Mouse (Mus musculus) cortical plate, adult 2 months (tissue): Measurements from ENCODE around the gene Tpm4. TPM values are rescaled to one million over a fixed set of nuclear protein-coding genes. Genes with fewer than 3 reads are reported as not detected.

Experiments
- H3K27ac ChIP-seq: fragments of 200-500 bp; 2 replicates; pipeline ENCODE4 v1.5.1; 2012; ENCODE audit warnings: low read length, control low read depth, inconsistent platforms; ENCODE audit not compliant: insufficient read depth
- H3K4me1 ChIP-seq: fragments of 200-500 bp; 2 replicates; pipeline ENCODE4 v1.6.1; 2011; ENCODE audit warnings: low read length; ENCODE audit not compliant: control insufficient read depth, insufficient read depth
- H3K4me3 ChIP-seq: fragments of 200-500 bp; 2 replicates; pipeline ENCODE4 v1.5.1; 2011; ENCODE audit warnings: mild to moderate bottlenecking, low read length, control low read depth; ENCODE audit not compliant: insufficient read depth
- CTCF ChIP-seq: fragments of 200-500 bp; IDR thresholded peaks from 2 replicates; pipeline ENCODE4 v1.5.1; 2011; ENCODE audit warnings: mild to moderate bottlenecking, control low read depth, low read length; ENCODE audit not compliant: insufficient read depth; ENCODE audit errors: extremely low read depth
- POLR2A ChIP-seq: fragments of 200-500 bp; IDR thresholded peaks from 2 replicates; pipeline ENCODE4 v1.6.1; 2011; ENCODE audit warnings: mild to moderate bottlenecking, low read length, control low read depth; ENCODE audit not compliant: insufficient read depth; ENCODE audit errors: extremely low read depth
- polyA plus RNA-seq: library from polyadenylated mRNA; depleted of rRNA; stranded (reverse); fragments of >200 nt; gene quantifications from 2 replicates; pipeline ENCODE4 v1.2.3, GENCODE M21; 2012

Gene Tpm4
- polyA plus RNA-seq, 1 experiment: 35.1 TPM

DNA sequence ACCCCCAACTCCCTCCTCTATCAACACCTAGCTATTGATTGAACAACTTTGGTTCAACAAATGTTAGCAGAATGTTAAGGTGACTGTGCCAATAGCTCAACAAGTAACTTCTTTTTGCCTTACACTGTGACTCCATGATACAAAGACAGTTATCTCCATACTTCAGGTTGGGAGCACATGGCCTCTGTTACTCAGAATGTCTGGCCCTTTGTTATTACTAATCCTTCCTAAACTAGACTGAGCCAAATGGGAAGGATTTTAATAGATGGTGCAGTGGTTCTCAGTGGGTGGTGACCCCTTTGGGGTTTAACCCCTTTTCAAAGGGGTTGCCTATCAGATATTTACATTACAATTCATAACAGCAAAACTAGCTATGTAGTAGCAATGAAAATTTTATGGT is 18.6 kb downstream of the Tpm4 start:
- H3K4me1 ChIP-seq: no peaks in the 10 kb centered on the region
- TF ChIP-seq CTCF (no peak), POLR2A (no peak)
- H3K27ac ChIP-seq: no peak overlapping the region
- no peak overlapping the region for H3K4me3 ChIP-seq

DNA sequence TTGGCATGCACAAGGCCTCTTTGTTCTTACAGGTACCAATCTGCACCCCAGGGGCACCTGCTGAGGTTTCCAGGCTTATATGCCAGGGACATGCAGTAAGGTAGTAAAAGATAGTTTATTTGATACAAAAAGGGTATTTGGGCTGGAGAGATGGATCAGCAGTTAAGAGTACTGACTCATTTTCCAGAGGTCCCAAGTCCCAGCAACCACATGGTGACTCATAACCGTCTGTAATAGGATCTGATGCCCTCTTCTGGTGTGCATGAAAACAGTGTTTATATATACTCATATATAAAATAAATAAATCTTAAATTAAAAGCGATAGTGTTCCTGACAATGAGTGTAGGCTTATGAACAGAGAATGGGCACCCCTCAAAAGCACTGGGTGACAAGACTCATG is 23.3 kb downstream of the Tpm4 start:
- Histone ChIP-seq H3K4me3 (no peak overlapping the region), H3K4me1 (peaks cover 5% of the 10 kb centered on the region), H3K27ac (no peak overlapping the region)
- TF ChIP-seq POLR2A: no peak
- no peak for TF ChIP-seq CTCF

DNA sequence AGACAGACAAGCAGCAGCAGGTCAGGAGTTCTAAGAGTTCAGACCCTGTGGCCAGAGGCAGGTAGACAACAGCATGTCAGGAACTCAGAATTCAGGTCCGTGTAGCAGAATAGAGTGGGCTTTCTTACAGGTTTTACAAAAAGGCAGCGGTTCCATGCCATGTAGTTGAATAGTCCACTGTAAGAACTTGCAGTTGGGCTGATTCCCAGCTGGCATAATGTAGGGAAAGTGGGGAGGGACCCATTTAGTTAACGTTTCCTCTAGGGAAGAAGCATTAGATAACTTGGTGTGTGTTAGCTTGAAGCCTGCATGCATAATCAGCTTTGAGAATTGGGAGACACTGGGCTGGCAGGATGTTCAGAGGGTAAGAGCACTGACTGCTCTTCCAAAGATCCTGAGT is 24.0 kb downstream of the Tpm4 start:
- Histone ChIP-seq H3K4me1 (peaks cover 5% of the 10 kb centered on the region), H3K27ac (no peak overlapping the region), H3K4me3 (no peak overlapping the region)
- no peak for TF ChIP-seq CTCF
- TF ChIP-seq POLR2A: no peak

DNA sequence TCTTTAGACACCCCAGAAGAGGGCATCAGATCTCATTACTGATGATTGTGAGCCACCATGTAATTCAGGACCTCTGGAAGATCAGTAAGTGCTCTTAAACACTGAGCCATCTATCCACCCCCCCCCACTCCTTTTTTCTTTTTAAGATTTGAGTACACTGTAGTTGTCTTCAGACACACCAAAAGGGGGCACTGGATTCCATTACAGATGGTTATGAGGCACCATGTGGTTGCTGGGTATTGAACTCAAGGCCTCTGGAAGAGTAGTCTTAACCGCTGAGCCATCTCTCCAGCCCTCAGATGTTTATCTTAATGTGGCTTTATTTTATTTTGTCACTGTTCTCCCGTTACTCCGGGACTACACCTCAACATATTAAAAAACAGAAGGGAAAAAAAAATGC is 25.2 kb downstream of the Tpm4 start:
- Histone ChIP-seq H3K27ac (no peak overlapping the region), H3K4me3 (peak overlapping the region; percentile 46; the same call in 1 of the 2 replicates), H3K4me1 (peaks cover 5% of the 10 kb centered on the region)
- TF ChIP-seq CTCF (no peak), POLR2A (no peak)

DNA sequence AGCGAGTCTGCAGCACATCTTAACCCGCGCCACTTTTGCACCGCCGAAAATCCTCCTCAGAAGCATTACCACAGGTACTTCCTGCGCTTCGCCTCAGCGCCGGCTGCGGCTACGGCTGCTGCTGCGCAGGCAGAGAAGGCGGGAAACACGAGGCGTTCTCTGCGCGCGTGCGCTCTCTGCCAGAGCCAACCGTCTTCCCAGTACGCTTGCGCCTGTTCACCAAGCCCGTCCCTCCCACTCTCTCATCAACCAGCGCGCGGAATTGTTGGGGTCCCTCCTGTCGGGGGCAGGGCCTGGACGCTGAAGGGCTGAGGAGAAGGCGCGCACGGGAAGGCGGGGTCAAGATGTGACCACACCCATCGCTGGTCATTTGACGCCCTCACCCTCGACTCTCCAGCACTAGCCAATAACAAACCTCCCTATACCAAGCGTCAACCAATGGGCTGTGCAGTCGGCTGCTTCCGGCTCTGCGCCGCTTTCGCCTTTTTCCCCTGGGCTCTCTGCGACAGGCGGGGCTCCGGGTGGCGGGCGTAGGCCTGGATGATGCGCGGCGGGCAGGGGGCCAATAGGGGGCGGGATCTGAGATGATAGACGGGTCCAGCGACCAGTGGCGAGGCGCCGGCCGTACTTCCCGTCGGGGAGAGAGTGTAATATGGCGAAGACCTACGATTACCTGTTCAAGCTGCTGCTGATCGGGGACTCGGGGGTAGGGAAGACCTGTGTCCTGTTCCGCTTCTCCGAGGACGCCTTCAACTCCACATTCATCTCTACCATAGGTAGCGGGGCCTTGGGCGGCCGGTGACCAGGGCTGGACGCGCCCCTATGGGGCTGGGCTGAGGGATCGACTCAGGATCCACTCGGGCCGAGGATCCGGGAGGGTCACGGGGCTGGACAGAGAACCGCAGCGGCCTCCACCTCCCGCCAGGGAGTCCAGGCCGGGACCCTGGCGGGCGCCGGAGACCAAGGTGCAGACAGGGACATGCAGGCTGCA is 26.2 kb downstream of the Tpm4 start, which contains the start of gene Rab8a:
TSS of gene Rab8a (plus strand) at position 494 of the 991 bp plus-strand sequence.
- no peak within 1 kb of the TSS for H3K27ac ChIP-seq
- H3K4me3 ChIP-seq: peak within 1 kb of the TSS; percentile 72
- peak; percentile 86 for TF ChIP-seq POLR2A
- TF ChIP-seq CTCF: no peak
- H3K4me1 ChIP-seq: peaks cover 5% of the 10 kb centered on the region

DNA sequence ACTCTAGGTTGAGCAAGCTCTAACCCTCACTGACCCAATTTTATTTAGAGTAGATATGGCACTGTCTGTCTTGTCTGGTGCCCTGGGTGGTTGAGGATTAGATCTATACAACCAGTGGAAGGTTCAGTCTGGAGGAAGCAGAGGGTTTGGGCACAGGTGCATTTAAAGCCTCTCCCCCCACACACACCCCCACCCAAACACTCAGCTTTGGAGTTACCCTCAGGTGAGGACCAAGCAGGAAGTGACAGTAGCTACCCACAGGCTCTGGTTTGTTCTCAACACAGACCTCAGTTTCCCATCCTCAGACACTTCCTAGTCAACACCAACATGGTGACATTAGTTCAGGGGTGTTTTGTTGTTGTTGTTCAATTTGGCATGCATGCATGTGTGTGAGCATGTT is 28.0 kb downstream of the Tpm4 start:
- H3K4me1 ChIP-seq: peaks cover 5% of the 10 kb centered on the region
- TF ChIP-seq POLR2A (no peak), CTCF (no peak)
- no peak overlapping the region for H3K27ac ChIP-seq
- H3K4me3 ChIP-seq: peak overlapping the region; percentile 72; the same call in 1 of the 2 replicates

DNA sequence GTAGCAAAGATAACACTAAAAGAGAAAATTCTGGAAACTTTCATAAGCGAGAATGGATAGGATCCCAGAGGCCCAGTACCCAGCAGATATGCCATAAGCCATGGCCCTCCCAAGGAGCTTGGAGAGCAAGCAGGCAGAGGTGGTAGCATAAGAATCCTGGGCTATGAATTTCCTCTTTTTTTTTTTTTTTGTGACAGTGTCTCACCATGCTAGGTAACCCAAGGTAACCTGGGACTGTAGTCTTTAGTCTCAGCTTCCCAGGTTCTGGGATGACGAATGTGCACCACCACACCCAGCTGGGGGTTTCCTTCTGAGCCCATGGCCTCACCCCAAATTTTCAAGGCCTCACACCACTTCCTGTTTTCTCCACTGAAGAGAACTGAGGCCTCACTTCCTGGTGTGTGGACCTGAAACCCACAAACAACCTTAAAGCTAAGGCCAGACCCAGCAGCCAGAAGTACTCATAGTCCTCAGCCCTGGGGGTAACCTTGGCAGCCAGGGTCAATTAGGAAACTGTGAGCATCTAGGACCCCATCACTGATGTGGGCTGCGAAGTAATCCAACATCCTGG is 34.4 kb downstream of the Tpm4 start:
- no peak for TF ChIP-seq CTCF
- no peak for TF ChIP-seq POLR2A
- Histone ChIP-seq H3K4me1 (no peaks in the 10 kb centered on the region), H3K4me3 (no peak overlapping the region), H3K27ac (no peak overlapping the region)

DNA sequence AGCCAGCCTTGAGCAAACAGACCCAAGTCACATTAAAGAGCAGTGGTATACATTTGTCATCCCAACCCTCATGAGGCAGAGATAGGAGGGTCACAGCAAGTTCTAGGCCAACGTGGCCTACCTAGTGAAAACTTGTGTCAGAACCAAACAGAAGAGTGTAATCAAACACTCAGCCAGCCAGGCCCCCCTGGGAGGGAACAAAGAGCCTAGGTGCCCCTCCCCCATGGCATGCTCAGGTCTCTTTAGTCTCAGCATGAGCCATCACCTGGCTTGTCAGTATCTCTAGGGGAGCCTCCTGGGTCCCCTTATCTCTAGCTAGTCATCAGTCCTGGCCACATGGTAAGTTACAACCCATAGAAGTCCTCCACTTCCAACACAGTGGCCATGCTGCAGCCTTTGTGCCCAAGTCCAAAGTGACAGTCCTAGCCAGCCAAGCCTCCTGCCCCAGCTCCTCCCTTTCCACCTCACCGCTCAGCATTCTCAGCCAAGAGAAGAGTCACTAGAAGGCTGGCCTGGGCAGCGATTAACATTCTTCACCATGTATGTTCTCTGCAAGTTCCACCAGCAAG is 35.0 kb downstream of the Tpm4 start:
- TF ChIP-seq CTCF (no peak), POLR2A (no peak)
- Histone ChIP-seq H3K4me1 (no peaks in the 10 kb centered on the region), H3K4me3 (no peak overlapping the region), H3K27ac (no peak overlapping the region)

DNA sequence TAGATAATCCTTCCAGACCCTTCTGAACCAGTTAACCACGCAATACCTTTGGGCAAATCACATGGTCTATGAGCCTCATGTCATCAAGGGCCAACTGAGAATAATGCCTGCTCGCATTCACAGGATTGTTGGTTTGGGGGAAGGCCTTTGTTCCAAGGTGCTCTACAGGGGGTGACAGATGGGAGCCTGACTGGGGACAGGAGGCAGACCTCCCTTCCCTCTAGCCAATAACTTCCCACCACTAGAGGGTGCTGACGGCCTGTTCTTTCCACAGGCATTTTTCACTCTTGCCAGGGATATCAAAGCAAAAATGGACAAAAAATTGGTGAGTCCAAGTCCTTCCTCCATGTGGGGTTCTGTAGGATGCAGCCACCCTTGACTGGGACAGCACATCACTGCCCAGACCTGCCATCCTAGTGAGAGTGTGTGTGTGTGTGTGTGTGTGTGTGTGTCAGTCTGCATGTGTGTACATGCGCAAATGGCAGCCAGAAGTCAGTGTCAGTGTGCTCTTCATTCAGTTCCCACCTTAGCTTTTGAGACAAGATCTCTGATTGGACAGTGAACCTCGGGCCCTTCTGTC is 42.7 kb downstream of the Tpm4 start:
- no peak for TF ChIP-seq POLR2A
- peak; percentile 88 for TF ChIP-seq CTCF
- H3K4me1 ChIP-seq: no peaks in the 10 kb centered on the region
- H3K27ac ChIP-seq: no peak overlapping the region
- H3K4me3 ChIP-seq: no peak overlapping the region
